In genomic region chr8:102414931-102415330, GRCm38 (mm10) we compare ENCODE assay signal across 16 mouse cellular contexts.
"Had no signal": no experiment of that assay in that cellular context is flagged by ENCODE, and none has a peak within 500 bp of the region (broad histone marks: within the 10 kb centered on the region; RNA-seq: fewer than 3 reads in every experiment).

No protein-coding gene starts in this region.

- H3K9me3 ChIP-seq: neural tube, embryonic 13.5 days; neural tube, embryonic 15.5 days; stomach, embryonic 15.5 days had no signal

- H3K36me3 ChIP-seq: neural tube, embryonic 13.5 days; neural tube, embryonic 15.5 days; stomach, embryonic 15.5 days had no signal

- H3K4me3 ChIP-seq: neural tube, embryonic 13.5 days; neural tube, embryonic 15.5 days; stomach, embryonic 15.5 days had no signal

- DNase-seq: retina, postnatal 1 day; right cerebral cortex, adult 18-20 months; right cerebral cortex, postnatal 14 days; right cerebral cortex, postnatal 25 days; right cerebral cortex, postnatal 4 days; spleen, adult 18-20 months; thymus, adult 18-20 months; thymus, adult 2 months; thymus, postnatal 14 days; thymus, postnatal 25 days; thymus, postnatal 36 days; thymus, postnatal 4 days had no signal

- H3K4me1 ChIP-seq: neural tube, embryonic 13.5 days; neural tube, embryonic 15.5 days; stomach, embryonic 15.5 days had no signal

- H3K27ac ChIP-seq: neural tube, embryonic 13.5 days; neural tube, embryonic 15.5 days; stomach, embryonic 15.5 days; stomach, postnatal 0 days had no signal

- H3K4me2 ChIP-seq: neural tube, embryonic 13.5 days; neural tube, embryonic 15.5 days; stomach, embryonic 15.5 days had no signal

- H3K27me3 ChIP-seq: neural tube, embryonic 13.5 days; neural tube, embryonic 15.5 days; stomach, embryonic 15.5 days had no signal

- H3K9ac ChIP-seq: neural tube, embryonic 13.5 days; neural tube, embryonic 15.5 days; stomach, embryonic 15.5 days had no signal
